Mouse (Mus musculus): ENCODE results near the gene Tmed6. TPM values are rescaled to one million over a fixed set of nuclear protein-coding genes. Genes with fewer than 3 reads are reported as not detected.
"Not testable (repeated sequence)": the region's sequence is repeated elsewhere in the genome, so short reads cannot be mapped to it uniquely, and the experiment has no call there.

Tmed6 gene
- total RNA-seq (2021) (not detected), polyA plus RNA-seq (2012; rRNA removed) (not detected in 2 replicates)
- long read RNA-seq: 0 reads

DNA sequence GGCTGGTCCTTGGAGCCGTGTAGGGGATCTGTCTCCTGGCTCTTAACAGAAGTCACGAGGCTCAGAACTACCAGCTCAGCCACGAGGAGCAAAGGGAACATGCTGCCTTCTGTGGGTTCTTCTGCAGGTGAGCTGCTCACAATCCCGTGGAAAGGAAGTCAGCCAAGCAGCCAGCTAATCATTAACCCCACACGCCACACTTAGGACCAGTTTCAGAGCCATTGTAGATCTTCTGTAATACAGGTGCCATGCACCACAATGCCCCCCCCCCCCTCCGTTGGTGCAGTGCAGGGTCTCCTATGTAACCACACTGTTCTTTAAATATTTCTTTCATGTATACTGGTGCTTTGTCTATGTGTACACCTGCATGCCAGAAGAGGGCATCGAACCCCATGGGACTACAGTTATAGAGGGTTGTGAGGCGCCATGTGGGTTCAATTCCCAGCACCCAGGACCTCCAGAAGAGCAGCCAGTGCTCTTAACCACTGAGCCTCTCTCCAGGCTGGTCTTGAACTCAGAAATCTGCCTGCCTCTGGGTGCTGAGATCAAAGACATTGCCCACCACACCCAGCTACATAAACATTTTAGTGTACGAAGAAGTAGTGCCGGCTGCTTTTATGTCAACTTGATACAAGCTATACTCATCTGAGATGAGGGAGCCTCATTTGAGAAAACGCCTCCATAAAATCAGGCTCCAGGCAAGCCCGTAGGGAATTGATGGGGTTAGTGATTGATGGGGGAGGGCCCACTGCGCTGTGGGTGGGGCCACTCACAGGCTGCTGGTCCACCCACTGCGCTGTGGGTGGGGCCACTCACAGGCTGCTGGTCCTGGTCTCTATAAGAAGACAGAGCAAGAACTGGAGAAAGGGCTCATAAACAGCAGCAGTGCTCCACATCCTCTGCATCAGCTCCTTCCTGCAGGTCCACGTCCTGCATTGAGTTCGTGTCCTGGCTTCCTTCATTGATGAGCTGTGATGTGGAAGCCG is at the start of gene Tmed6:
Gene Tmed6 (minus strand): TSS at position 134 of the 986 bp plus-strand sequence.
- peak; percentile 38 for DNase-seq

DNA sequence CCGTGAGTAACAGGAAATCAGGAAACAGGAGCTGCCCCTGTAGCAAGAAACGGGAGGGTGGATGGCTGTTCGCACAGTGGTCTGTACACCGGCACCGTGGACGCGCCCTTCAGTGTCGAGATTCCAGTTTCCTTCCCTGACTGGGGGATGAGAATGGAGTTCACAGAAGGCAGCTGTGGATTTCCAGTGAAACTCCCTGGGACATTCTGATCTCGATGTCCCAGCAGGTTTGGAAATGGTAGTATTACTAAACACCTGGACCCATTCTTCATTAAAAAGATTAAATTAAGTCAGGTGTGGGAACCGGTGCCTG is 49.5 kb upstream of the Tmed6 start:
- DNase-seq: no peak

DNA sequence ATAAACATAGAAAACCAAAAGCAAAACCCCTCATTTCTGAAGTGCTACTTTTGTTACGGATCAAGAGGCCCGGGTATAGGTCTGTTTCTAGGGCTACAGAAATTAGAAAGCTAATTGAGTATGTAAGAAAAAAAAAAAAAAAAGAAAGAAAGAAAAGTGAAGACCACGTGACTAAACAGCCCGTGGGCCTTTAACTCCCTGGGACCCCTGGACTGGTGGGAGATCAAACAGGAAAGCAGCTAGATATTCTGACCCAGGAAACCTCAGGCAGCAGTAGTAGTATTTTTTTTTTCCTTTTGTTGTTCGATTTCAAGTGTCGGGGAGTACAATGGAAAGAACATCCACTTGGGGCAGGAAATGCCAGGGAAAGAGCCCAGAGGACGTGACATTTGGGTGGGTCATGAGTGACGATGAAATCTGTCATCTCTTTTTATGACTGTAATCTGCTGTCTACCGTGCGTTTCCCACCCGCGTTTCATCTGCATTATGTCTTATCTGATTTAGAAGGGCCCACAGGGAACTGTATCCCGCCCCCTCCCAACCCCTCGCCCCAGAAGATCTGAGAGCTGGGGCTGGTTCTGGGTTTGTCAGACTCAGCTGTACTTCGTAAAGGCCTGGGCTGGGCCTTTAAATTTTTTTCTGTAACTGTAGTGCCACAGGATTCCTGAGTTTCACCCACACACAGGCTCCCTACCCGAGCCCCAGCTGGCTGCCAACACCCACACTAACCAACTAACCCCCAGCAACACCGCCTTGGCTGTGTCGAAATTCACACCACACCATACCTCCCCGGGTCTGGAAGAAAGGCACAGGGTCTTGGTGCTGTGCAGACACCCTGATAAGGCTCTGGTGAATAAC is 48.9 kb upstream of the Tmed6 start:
- no peak for DNase-seq

DNA sequence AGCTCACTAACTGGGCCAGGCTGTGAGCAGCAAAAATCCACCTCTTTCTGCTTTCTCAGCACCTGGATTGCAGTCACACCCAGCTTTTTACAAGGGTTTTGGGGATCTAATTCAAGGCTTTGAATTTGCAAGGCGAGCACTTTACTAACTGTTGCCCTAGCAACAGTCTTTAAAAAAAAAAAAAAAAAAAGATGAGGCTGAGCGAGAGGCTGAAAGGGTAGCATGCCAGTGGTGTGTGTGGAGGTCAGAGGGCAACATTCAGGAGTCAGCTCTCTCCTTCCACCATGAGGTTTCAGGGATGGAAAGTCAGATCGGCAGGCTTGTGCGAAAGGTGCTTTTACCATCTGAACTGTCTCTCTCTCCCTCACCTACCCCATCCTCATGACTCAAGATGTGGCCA is 47.8 kb upstream of the Tmed6 start:
- no peak for DNase-seq

DNA sequence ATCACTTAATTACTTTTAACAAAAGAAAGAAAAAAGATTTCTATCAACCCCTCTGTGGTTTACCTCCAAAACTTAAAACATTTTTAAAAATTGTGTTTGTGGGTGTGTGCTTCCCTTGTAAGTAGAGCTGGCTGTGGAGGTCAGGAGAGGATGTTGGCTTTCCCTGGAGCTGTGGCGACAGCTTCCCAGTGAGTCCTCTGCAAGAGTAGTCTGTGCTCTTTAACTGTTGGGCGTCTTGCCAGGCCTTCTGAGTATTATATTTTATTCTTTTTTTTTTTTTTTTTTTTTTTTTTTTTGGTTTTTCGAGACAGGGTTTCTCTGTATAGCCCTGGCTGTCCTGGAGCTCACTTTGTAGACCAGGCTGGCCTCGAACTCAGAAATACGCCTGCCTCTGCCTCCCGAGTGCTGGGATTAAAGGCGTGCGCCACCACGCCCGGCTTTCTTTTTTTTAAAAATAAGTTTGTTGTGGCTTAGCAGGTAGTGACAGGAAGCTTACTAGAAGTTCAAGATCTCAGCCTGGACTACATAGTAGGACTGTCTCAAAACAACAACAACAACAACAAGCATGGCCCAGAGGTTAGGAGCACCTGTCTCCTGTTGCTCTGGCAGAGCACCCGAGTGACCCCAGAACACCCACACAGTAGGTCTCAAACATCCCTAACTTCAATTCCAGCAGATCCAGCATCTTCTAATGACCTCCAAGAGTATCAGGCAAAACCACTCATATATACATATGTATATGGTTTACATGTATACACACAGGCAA is 46.1 kb upstream of the Tmed6 start:
- DNase-seq: no peak

DNA sequence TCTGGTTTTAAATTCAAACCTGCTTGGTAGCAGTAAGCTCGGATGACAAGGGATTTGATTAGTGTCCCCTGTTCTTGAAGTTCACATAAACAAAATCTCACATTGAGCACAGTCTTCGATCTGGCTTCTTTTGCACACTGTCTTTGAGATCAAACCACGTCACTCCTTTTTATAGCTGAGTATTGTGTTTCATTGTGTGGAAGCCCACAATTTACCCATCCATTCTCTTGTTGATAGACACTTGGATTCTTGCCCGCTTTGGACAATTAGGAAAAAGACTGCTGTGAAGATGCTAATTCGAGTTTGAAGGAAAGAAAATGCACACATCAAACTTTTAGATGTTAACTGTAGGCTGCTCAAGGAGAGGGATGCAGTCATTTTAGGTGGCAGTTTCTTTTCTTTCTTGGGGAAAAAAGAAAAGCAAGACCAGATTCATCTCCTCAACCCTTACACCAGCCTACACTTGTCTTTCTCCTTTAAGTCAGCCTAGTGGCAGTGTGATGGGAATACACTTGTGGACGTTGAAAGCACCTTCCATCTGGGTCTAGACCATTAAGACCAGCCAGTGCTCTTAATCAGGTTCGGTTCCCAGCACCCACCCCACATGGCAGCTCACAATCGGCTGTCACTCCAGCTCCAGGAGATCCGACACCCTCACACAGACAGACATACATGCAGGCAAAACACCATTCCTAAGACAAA is 45.3 kb upstream of the Tmed6 start:
- DNase-seq: no peak

DNA sequence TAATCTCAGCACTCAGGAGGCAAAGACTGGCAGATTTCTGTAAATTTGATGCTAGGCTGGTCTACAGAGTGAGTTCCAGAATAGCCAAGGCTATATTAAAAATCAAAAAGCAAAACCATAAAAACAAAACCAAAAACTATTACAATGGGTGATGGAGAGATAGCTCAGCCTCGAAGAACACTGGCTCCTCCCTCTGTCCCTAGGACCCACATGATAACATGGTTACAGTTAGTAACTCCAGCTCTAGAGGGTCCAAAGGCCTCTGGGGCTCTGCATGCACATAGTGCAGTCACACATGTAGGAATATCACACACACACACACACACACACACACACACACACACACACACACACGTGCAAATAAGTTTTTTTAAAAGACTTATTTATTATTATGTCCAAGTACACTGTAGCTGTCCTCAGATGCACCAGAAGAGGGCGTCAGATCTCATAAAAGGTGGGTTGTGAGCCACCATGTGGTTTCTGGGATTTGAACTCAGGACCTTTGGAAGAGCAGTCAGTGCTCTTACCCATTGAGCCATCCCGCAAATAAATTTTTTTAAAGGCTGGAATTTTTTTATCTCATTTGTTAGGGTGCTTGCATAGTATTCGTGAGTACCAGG is 44.5 kb upstream of the Tmed6 start:
- no peak for DNase-seq

DNA sequence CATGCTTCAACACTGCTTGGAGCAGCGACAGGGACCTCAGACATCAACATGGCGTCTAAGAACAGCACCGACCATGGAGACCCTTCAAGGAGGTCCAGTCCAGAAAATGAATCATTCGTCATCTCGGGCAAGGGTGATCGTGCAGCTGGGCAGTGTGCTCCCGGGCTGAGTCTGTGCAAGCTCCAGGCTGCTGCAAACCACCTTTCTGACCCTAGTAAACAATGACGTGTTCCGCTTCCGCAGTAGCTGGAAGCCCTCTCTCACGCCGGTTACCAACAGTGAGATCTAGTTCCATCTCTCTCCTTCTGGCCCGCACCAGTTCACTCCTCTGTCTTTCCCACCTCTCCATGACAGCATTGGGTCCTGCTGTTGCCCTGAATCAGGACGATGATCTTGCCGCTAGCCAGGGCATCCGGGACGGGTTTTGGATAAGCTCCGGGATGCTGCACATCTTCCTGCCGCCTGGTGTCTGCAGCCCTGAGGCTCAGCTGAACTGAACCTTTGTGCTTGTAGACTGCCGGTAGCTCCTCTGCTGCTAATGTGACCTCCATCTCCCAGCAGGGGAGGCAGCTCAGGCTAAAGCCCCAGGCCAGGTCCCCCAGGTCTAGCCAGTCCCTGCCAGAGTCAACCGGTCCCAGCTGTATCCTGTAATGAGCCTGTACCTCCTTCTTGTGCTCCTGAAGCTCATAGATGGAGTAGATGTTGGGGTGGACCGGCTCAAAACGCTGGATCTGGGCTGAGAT is 43.7 kb upstream of the Tmed6 start:
- no peak for DNase-seq

DNA sequence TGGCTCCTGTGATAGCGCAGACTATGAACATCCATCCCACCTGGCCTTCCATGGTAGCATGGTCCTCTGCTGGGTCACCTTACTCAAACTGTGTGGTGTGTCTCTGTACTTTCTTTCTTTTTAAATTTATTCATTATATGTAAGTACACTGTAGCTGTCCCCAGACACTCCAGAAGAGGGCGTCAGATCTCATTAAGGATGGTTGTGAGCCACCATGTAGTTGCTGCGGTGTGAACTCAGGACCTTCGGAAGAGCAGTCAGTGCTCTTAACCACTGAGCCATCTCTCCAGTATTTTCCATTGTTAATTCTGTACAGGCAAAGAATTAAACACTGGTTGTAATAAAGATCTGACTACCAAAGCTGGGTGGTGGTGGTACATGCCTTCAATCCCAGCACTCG is 42.6 kb upstream of the Tmed6 start:
- not testable (repeated sequence) for DNase-seq

DNA sequence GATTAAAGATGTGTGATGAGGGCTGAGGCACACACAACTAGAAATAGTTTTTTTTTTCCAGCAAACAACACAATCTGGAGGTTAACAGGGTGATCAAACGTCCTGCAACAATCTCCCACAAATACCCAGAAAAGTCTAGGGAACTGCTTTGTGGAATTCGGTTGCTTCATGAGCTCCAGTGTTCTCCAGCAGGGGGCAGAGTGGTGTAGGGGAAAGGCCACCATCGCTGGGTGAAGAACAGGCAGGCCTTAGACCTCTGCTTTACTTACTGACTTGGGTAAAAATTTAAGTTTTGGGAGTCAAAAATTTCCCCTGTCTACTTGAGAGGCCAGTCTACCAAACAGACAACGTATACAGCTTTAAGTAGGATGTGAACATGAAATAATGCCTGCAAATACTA is 39.1 kb upstream of the Tmed6 start:
- peak; percentile 83 for DNase-seq

DNA sequence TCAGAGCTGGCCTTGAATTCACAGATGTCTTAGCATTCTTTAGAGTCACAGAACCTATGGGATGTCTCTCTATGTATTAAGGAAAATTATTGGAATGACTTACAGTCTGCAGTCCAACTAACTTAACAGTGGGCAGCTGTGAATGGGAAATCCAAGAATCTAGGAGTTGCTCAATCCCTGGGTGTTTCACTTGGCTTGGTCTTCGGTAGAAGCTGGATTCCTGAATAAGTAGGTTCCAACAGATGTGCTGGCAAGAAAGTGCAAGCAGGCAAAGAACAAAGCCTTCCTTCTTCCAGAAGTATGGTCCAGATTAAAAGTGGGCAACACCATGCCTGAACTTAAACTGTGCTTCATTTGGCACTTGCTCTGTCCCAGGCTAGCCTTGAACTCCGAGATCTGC is 35.2 kb upstream of the Tmed6 start:
- no peak for DNase-seq

DNA sequence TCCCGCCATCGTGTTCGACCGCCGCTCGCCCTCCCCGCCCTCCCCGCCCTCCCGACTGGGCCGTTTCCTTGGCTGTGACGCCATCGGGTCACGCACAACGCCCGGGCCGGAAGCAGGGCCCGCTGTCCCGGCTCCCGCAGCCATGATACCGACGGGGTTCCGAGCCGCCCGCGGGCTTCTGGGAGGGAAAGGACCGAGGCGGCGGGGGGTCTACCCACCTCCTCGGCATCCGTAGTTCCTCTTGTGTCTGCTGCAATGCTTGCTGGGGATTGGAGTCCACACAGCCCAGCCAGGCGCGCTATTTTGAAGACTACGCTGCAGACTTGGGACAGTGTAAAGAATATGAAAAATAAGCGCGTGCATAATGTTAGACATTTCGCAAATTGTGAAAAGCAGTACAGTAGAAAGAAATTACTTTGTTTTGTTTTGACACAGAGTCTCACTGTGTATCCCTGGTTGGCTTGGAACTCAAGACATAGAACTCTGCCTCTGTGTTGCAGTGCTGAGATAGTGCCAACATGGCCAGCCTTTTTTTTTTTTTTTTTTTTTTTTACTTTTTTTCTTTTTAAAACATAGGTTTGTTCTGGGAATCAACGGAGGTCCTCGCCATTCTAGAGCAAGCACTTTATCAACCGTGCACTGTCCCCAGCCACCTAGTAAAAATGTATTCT is 31.1 kb upstream of the Tmed6 start, which contains the start of gene Terf2:
Gene Terf2 (minus strand): TSS at position 182 of the 671 bp plus-strand sequence.
- peak; percentile 96 for DNase-seq

DNA sequence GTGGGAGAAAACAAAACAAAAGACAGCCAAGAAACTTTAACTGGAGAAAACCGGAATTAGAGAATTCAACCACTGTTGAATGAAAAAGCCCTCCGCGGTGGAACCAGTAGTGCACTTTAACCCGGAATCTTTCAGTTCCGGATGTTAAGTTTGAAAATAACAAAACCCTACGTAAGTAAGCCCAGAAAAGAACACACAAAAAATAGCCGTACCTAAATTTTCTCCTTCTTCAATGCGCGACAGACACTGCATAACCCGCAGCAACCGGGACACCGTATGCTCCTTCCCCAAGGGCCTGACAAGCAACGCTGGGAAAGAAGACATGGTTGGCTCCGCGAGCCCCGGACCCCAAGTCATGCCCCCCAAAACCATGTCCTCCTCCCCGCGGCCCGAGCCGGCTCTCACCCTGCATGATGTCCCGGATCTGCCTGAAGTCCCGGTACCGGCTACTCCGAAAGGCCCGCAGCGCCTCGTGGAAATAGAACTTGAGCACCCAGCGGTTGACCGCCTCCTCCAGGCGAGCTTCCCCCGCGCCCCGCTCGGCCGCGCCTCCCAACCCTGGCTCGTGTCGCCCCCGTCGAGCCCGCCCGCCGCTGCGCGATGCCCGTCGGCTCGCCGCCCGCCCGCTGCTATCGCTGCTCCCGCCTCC is 30.4 kb upstream of the Tmed6 start:
- DNase-seq: no peak

DNA sequence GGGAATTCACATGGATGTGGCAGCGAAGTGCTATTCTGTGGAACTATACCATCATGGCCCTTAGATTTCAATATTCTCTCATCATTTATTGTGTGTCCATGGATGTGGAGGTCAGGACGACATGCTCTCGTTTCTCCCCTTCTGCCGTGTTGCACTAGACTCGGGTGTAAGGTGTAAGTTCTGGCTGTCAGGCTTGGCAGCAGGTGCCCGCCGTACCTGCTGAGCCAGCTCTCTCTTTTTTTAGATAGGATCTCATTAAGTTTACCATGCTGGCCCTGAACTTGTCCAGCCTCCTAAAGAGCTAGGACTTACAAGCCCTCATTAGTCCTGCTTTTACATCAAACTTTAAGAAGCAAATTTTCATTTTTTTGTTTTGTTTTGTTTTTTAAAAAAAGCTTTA is 25.1 kb upstream of the Tmed6 start:
- no peak for DNase-seq

DNA sequence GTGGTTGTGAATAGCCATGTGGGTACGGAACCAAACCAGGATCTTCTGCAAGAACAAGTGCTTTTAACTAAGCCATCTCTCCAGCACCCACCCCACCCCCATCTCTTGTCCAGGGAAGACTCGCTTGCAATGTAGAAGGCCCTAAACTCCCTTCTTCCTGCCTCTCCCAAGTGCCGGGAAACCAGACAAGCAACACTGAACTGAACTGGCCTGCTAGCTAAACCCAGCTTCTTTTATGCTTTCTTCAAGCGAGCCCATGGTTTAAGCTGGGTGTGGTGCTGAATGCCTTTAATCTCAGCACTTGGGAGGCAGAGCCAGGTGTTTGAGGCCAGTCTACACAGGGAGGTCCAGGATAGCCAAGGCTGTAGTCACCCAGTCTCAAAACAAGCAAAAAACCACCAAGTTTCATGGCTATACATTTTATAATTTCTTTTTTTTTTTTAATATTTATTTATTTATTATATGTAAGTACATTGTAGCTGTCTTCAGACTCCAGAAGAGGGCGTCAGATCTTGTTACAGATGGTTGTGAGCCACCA is 23.2 kb upstream of the Tmed6 start:
- DNase-seq: no peak

DNA sequence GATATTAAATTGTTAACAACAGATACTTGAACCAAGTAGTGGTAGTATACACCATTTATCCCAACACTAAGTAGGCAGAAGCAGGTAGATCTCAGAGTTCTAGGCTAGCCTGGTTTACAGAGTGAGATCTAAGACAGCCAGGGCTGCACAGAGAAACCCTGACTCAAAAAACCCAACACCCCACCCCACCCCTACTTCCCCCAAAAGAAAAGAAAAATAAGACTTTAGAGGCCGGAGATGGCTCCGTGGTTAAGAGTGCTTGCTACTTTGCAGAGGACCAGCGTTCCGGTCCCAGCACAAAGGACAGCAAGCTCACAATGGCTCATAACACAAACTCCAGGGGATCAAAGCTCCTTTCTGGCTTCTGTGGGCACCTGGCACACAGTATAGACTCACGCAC is 20.6 kb upstream of the Tmed6 start:
- no peak for DNase-seq

DNA sequence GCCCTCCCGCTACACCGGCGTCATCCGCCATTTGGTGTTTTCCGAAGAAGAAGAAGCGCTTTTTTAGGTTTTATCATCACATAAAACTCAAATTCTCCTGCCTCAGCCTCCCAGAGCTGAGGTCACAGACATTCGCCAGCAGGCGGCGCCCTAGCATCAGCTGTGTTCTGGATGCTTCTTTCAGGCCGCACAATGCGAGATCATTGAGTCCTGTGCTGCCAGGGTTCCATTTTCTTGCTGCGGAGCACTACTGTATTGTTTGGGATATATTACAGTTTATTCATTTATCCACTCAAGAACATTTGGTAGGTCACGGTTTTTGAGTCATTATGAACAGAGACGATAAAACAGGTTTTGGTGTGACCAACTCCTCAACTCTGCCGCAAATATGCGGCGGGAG is 19.9 kb upstream of the Tmed6 start:
- no peak for DNase-seq

DNA sequence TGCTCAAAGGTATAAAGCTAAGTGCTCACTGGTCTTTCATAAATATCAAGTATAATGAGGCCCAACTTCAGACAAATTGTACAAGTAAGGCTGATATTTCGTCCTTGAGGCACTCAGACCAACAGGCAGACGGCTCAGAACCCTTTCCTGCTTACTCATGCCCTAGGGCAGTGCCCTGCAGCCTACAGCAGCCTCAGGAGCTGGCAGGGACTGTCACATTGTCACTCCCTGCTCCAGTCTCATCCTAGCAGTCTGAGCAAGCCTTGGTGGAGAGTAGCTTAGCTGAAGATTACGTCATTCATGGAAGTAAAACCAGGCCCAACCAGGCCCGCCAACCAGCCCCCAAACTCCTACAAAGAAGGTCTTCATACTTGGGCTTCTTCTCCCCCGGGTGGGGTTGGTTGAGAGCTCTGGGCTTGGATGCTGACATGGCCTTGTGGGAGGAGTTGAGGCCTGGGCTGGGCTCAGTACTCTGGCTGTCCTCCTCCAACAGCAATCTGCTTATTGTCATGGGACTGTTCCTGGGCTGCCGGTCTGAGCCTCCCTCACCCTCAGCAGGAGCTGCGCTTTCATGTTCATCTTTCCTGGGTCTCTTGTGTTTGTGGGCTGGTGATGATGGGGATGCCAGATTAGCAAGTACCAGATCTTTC is 10.9 kb upstream of the Tmed6 start:
- peak; percentile 61 for DNase-seq

Measured in adrenal gland, adult 2 months (tissue).